ENCODE assay signal across 9 mouse cellular contexts in the genomic region with DNA sequence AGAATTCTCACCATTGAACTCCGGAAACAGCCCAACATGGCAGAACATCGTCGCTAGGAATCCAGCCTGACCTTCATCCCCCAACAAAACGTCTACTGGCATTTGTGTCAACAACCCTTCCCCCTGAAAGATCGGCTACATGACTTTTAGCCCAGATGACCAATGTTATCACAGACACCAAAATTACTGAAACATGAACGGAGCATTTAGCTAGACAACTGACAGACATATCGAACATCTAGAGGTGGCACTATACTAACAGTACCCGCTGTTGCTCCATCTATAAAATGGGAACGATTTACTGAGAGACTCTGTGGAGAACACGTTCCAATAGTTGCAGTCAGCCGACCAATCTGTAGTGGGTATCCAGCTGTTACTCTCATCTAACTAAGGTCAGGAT. TPM values are rescaled to one million over a fixed set of nuclear protein-coding genes. Genes with fewer than 3 reads are reported as not detected.
A peak's percentile ranks its signal among the peaks of the same experiment; 100 is the strongest.
DNase-seq lines count a peak whose midpoint lies in the region; ATAC-seq and TF ChIP-seq lines count a peak whose summit lies in the region.
"Had no signal": no experiment of that assay in that cellular context is flagged by ENCODE, and none has a peak within 500 bp of the region (broad histone marks: within the 10 kb centered on the region; RNA-seq: fewer than 3 reads in every experiment).

No protein-coding gene starts in this region.

- H3K4me3 ChIP-seq in lung, embryonic 14.5 days (ENCODE audit: low read depth, low read length), result peak overlapping the region; percentile 78; the same call in 1 of the 2 replicates
- H3K4me3 ChIP-seq in forebrain, embryonic 11.5 days (ENCODE audit: low read depth, low read length), result no peak overlapping the region
- H3K4me3 ChIP-seq in intestine, embryonic 16.5 days (ENCODE audit: low read length), result no peak overlapping the region
- no peak overlapping the region for H3K4me3 ChIP-seq in neural tube, embryonic 12.5 days

- no peaks in the 10 kb centered on the region for H3K27me3 ChIP-seq in lung, embryonic 14.5 days (ENCODE audit: insufficient read depth, low read length)
- no peaks in the 10 kb centered on the region for H3K27me3 ChIP-seq in forebrain, embryonic 11.5 days (ENCODE audit: control insufficient read depth, insufficient read depth, low read length)
- no peaks in the 10 kb centered on the region for H3K27me3 ChIP-seq in intestine, embryonic 16.5 days (replicated peaks; ENCODE audit: control insufficient read depth, insufficient read depth, low read length)
- no peaks in the 10 kb centered on the region for H3K27me3 ChIP-seq in neural tube, embryonic 12.5 days (replicated peaks)

- H3K4me1 ChIP-seq in lung, embryonic 14.5 days (ENCODE audit: insufficient read depth), result peaks cover 11% of the 10 kb centered on the region
- peaks cover 11% of the 10 kb centered on the region for H3K4me1 ChIP-seq in forebrain, embryonic 11.5 days (replicated peaks; ENCODE audit: control insufficient read depth, insufficient read depth, low read length)
- peaks cover 9% of the 10 kb centered on the region for H3K4me1 ChIP-seq in intestine, embryonic 16.5 days (ENCODE audit: control insufficient read depth, insufficient read depth, low read length)
- peaks cover 19% of the 10 kb centered on the region for H3K4me1 ChIP-seq in neural tube, embryonic 12.5 days

- no peaks in the 10 kb centered on the region for H3K9me3 ChIP-seq in lung, embryonic 14.5 days (ENCODE audit: low read depth, low read length)
- no peaks in the 10 kb centered on the region for H3K9me3 ChIP-seq in forebrain, embryonic 11.5 days (ENCODE audit: control insufficient read depth, low read length)
- no peaks in the 10 kb centered on the region for H3K9me3 ChIP-seq in intestine, embryonic 16.5 days (ENCODE audit: control insufficient read depth, low read length)
- no peaks in the 10 kb centered on the region for H3K9me3 ChIP-seq in neural tube, embryonic 12.5 days

- no peak for TF ChIP-seq CTCF in lung, embryonic 14.5 days (IDR thresholded peaks at IDR 0.05; ENCODE audit: low read depth)

- H3K27ac ChIP-seq in lung, embryonic 14.5 days (ENCODE audit: low read depth), result no peak overlapping the region
- H3K27ac ChIP-seq in forebrain, embryonic 11.5 days (ENCODE audit: low read depth, low read length), result no peak overlapping the region
- H3K27ac ChIP-seq in intestine, embryonic 16.5 days (ENCODE audit: low read length), result no peak overlapping the region
- no peak overlapping the region for H3K27ac ChIP-seq in neural tube, embryonic 12.5 days

- H3K9ac ChIP-seq in lung, embryonic 14.5 days, result peak overlapping the region; percentile 90; the same call in 1 of the 2 replicates
- H3K9ac ChIP-seq in forebrain, embryonic 11.5 days (ENCODE audit: low read length), result peak overlapping the region; percentile 92
- H3K9ac ChIP-seq in intestine, embryonic 16.5 days (ENCODE audit: low read depth, low read length), result no peak overlapping the region; the same call in 1 of the 2 replicates
- H3K9ac ChIP-seq in neural tube, embryonic 12.5 days, result peak overlapping the region; percentile 98; the same call in 1 of the 2 replicates

- WGBS in lung, embryonic 14.5 days, result 42% methylated on average over 11 of the region's 11 CpGs
- 62% methylated on average over 11 of the region's 11 CpGs for WGBS in forebrain, embryonic 11.5 days
- WGBS in intestine, embryonic 16.5 days, result 61% methylated on average over 11 of the region's 11 CpGs
- 57% methylated on average over 11 of the region's 11 CpGs for WGBS in neural tube, embryonic 12.5 days

- H3K36me3 ChIP-seq in lung, embryonic 14.5 days (ENCODE audit: insufficient read depth), result no peaks in the 10 kb centered on the region
- no peaks in the 10 kb centered on the region for H3K36me3 ChIP-seq in forebrain, embryonic 11.5 days (ENCODE audit: control insufficient read depth, insufficient read depth, low read length)
- H3K36me3 ChIP-seq in intestine, embryonic 16.5 days (ENCODE audit: control insufficient read depth, insufficient read depth, low read length), result no peaks in the 10 kb centered on the region
- no peaks in the 10 kb centered on the region for H3K36me3 ChIP-seq in neural tube, embryonic 12.5 days

- DNase-seq in lung, embryonic 14.5 days, result no peak
- no peak for DNase-seq in lung, postnatal 4 days
- no peak for DNase-seq in forebrain, embryonic 11.5 days (ENCODE audit: low spot score)
- no peak for DNase-seq in spleen, adult 12 weeks (ENCODE audit: low spot score)
- DNase-seq in adrenal gland, postnatal 4 days (ENCODE audit: low spot score in 2 of 2), result no peak
- DNase-seq: cerebellum, adult 8-10 months; kidney, postnatal 25 days had no signal

- H3K4me2 ChIP-seq in lung, embryonic 14.5 days, result peak overlapping the region; percentile 90
- peak overlapping the region; percentile 84; the same call in 1 of the 2 replicates for H3K4me2 ChIP-seq in forebrain, embryonic 11.5 days (ENCODE audit: low read depth, low read length, severe bottlenecking)
- peak overlapping the region; percentile 92; the same call in 1 of the 2 replicates for H3K4me2 ChIP-seq in intestine, embryonic 16.5 days (ENCODE audit: low read depth, low read length)
- H3K4me2 ChIP-seq in neural tube, embryonic 12.5 days (replicated peaks), result peak overlapping the region; percentile 83

- no peak for ATAC-seq in lung, embryonic 14.5 days (ENCODE audit: insufficient read depth)
- no peak for ATAC-seq in forebrain, embryonic 11.5 days (replicated peaks; ENCODE audit: low FRiP score)
- no peak for ATAC-seq in intestine, embryonic 16.5 days
- no peak for ATAC-seq in neural tube, embryonic 12.5 days (ENCODE audit: low FRiP score, low read depth)

RNA-seq across cellular contexts. Expression of a gene that starts 51.3 kb away (rescaled TPM):
- 29.8 and 33.5 TPM in 2 replicates for polyA plus RNA-seq in lung, embryonic 14.5 days (2014; fragmentation: Nextera tagmentation; extraction: Ambion mirVana)
- 51.1 and 53.2 TPM in 2 replicates for polyA plus RNA-seq in forebrain, embryonic 11.5 days (2014; fragmentation: Nextera tagmentation; extraction: Ambion mirVana)
- 26.9 and 32.4 TPM in 2 replicates for polyA plus RNA-seq in intestine, embryonic 16.5 days (2015; fragmentation: Nextera tagmentation; extraction: Ambion mirVana)
- polyA plus RNA-seq in neural tube, embryonic 12.5 days (2016; fragmentation: Nextera tagmentation; extraction: Ambion mirVana), result 52.8 and 54.0 TPM in 2 replicates
- 10 to 100 TPM; 21.1 to 24.5 TPM for total RNA-seq in adrenal gland, postnatal 4 days (2021)
